Mouse (Mus musculus) heart, embryonic 11.5 days (tissue): ENCODE measurements at regions not wholly inside any gene's neighbourhood (a gene's known extent, or its start where the extent isn't known, plus 50 kb on each side); places are given as distances from the start of the nearest gene placed in this dataset.

Source experiments
- ATAC-seq: fragments of 200-750 bp; cut with Nextera tagmentation; replicated peaks from 2 replicates; pipeline ENCODE4 v1.8.0; 2017; ENCODE audit warnings: moderate library complexity; ENCODE audit not compliant: insufficient number of reproducible peaks, low FRiP score, low TSS enrichment
- H3K27ac ChIP-seq: fragments of 300-500 bp; sonication (generic); 2 replicates; pipeline ENCODE4 v1.5.1; 2014; ENCODE audit warnings: mild to moderate bottlenecking, low read depth, low read length
- H3K27me3 ChIP-seq: fragments of 300-500 bp; sonication (generic); 2 replicates; pipeline ENCODE4 v1.6.1; 2014; ENCODE audit warnings: mild to moderate bottlenecking, low read length, mixed read lengths; ENCODE audit not compliant: control insufficient read depth, insufficient read depth
- H3K36me3 ChIP-seq: fragments of 300-500 bp; sonication (generic); 2 replicates; pipeline ENCODE4 v1.6.1; 2014; ENCODE audit warnings: mild to moderate bottlenecking, low read length, moderate library complexity, mixed read lengths; ENCODE audit not compliant: control insufficient read depth, insufficient read depth
- H3K4me1 ChIP-seq: fragments of 300-500 bp; sonication (generic); 2 replicates; pipeline ENCODE4 v1.6.1; 2014; ENCODE audit warnings: low read length; ENCODE audit not compliant: control insufficient read depth, insufficient read depth
- H3K4me2 ChIP-seq: fragments of 300-500 bp; sonication (generic); 2 replicates; pipeline ENCODE4 v1.6.1; 2014; ENCODE audit warnings: mild to moderate bottlenecking, moderate library complexity
- H3K4me3 ChIP-seq: fragments of 300-500 bp; sonication (generic); 2 replicates; pipeline ENCODE4 v1.5.1; 2014; ENCODE audit warnings: low read depth, low read length
- H3K9ac ChIP-seq: fragments of 300-500 bp; sonication (generic); 2 replicates; pipeline ENCODE4 v1.6.1; 2014; ENCODE audit warnings: mild to moderate bottlenecking, low read depth, low read length, moderate library complexity
- H3K9me3 ChIP-seq: fragments of 300-500 bp; sonication (generic); replicated peaks from 2 replicates; pipeline ENCODE4 v1.6.1; 2016; ENCODE audit warnings: low read length; ENCODE audit not compliant: control insufficient read depth
- WGBS: fragments of 180-500 bp; shearing (Covaris S2); extraction: QIAGEN DNeasy Blood & Tissue Kit; methylation state at CpG from one replicate; pipeline ENCODE4 v1.1.7; 2014; ENCODE audit not compliant: insufficient replicate concordance; 5-methylcytosine and 5-hydroxymethylcytosine counted together

- ATAC-seq, result no peak
- 80% methylated on average over 13 of the region's 13 CpGs for WGBS
- H3K27ac ChIP-seq, result no peak overlapping the region
Observed at GRCm38 (mm10) chr19:30450869-30451542, 98.5 kb downstream of the Dkk1 start.

GRCm38 (mm10) chr19:30451543-30451920 is 97.9 kb downstream of the Dkk1 start:
- WGBS, result 76% methylated on average over 8 of the region's 8 CpGs
- H3K36me3 ChIP-seq, result no peaks in the 10 kb centered on the region
- H3K9me3 ChIP-seq, result no peaks in the 10 kb centered on the region
- H3K27ac ChIP-seq, result no peak overlapping the region
- H3K27me3 ChIP-seq, result no peaks in the 10 kb centered on the region
- H3K4me2 ChIP-seq, result no peak overlapping the region
- no peak for ATAC-seq
- H3K4me1 ChIP-seq, result no peaks in the 10 kb centered on the region
- no peak overlapping the region for H3K4me3 ChIP-seq
- H3K9ac ChIP-seq, result no peak overlapping the region

More at GRCm38 (mm10) chr19:30450869-30451542, 98.5 kb downstream of the Dkk1 start:
- Histone ChIP-seq H3K4me1 (no peaks in the 10 kb centered on the region), H3K9ac (no peak overlapping the region), H3K27me3 (no peaks in the 10 kb centered on the region), H3K9me3 (no peaks in the 10 kb centered on the region), H3K36me3 (no peaks in the 10 kb centered on the region), H3K4me3 (no peak overlapping the region), H3K4me2 (no peak overlapping the region)

GRCm38 (mm10) chr19:30452671-30453070 is 96.8 kb downstream of the Dkk1 start:
- no peak for ATAC-seq
- no peak overlapping the region for H3K4me2 ChIP-seq
- 74% methylated on average over 11 of the region's 11 CpGs for WGBS
- H3K27ac ChIP-seq, result no peak overlapping the region
- no peaks in the 10 kb centered on the region for H3K9me3 ChIP-seq
- no peak overlapping the region for H3K4me3 ChIP-seq
- no peaks in the 10 kb centered on the region for H3K27me3 ChIP-seq
- no peaks in the 10 kb centered on the region for H3K36me3 ChIP-seq
- no peaks in the 10 kb centered on the region for H3K4me1 ChIP-seq
- H3K9ac ChIP-seq, result no peak overlapping the region

- Histone ChIP-seq H3K9ac (no peak overlapping the region), H3K9me3 (no peaks in the 10 kb centered on the region), H3K4me1 (no peaks in the 10 kb centered on the region), H3K4me2 (no peak overlapping the region), H3K27me3 (no peaks in the 10 kb centered on the region), H3K4me3 (no peak overlapping the region), H3K36me3 (no peaks in the 10 kb centered on the region), H3K27ac (no peak overlapping the region)
- no peak for ATAC-seq
- 58% methylated on average over 4 of the region's 4 CpGs for WGBS
Observed at GRCm38 (mm10) chr19:30483436-30483835, 66.0 kb downstream of the Dkk1 start.

- ATAC-seq, result no peak
Observed at GRCm38 (mm10) chr19:30489786-30490185, 59.7 kb downstream of the Dkk1 start.

GRCm38 (mm10) chr19:30490916-30491315 is 58.5 kb downstream of the Dkk1 start:
- WGBS, result 23% methylated on average over 9 of the region's 9 CpGs
- H3K36me3 ChIP-seq, result no peaks in the 10 kb centered on the region
- H3K4me2 ChIP-seq, result peak overlapping the region; percentile 49

More at GRCm38 (mm10) chr19:30489786-30490185, 59.7 kb downstream of the Dkk1 start:
- no peaks in the 10 kb centered on the region for H3K9me3 ChIP-seq
- no peak overlapping the region for H3K9ac ChIP-seq
- H3K4me1 ChIP-seq, result no peaks in the 10 kb centered on the region
- no peaks in the 10 kb centered on the region for H3K36me3 ChIP-seq
- H3K4me2 ChIP-seq, result no peak overlapping the region
- H3K4me3 ChIP-seq, result no peak overlapping the region
- H3K27me3 ChIP-seq, result no peaks in the 10 kb centered on the region
- H3K27ac ChIP-seq, result no peak overlapping the region
- WGBS, result 66% methylated on average over 3 of the region's 3 CpGs

More at GRCm38 (mm10) chr19:30490916-30491315, 58.5 kb downstream of the Dkk1 start:
- Histone ChIP-seq H3K27me3 (no peaks in the 10 kb centered on the region), H3K4me1 (no peaks in the 10 kb centered on the region), H3K9ac (no peak overlapping the region), H3K9me3 (no peaks in the 10 kb centered on the region), H3K27ac (no peak overlapping the region), H3K4me3 (no peak overlapping the region)
- ATAC-seq, result no peak
